Comparison of ENCODE assay signal across 15 mouse cellular contexts in genomic region chr17:25979829-25980738, GRCm38 (mm10). TPM values are rescaled to one million over a fixed set of nuclear protein-coding genes. Genes with fewer than 3 reads are reported as not detected.
DNase-seq lines count a peak whose midpoint lies in the region; ATAC-seq lines count a peak whose summit lies in the region.
"Had no signal": no experiment of that assay in that cellular context is flagged by ENCODE, and none has a peak within 500 bp of the region (broad histone marks: within the 10 kb centered on the region; RNA-seq: fewer than 3 reads in every experiment).

No protein-coding gene starts in this region.

- 85% methylated on average over 5 of the region's 5 CpGs for WGBS in heart, embryonic 12.5 days
- WGBS in intestine, embryonic 16.5 days: 86% methylated on average over 5 of the region's 5 CpGs
- 77% methylated on average over 5 of the region's 5 CpGs for WGBS in liver, embryonic 15.5 days (ENCODE audit: insufficient replicate concordance)
- 96% methylated on average over 5 of the region's 5 CpGs for WGBS in midbrain, embryonic 14.5 days

- ATAC-seq in heart, embryonic 12.5 days (ENCODE audit: insufficient number of reproducible peaks, low FRiP score): no peak
- peak; percentile 76 for ATAC-seq in intestine, embryonic 16.5 days
- peak; percentile 38 for ATAC-seq in liver, embryonic 15.5 days (ENCODE audit: insufficient read depth)
- no peak for ATAC-seq in midbrain, embryonic 14.5 days (ENCODE audit: low FRiP score, low TSS enrichment)
- ATAC-seq: midbrain, embryonic 13.5 days had no signal

- H3K9ac ChIP-seq in heart, embryonic 12.5 days: 0 out of 2 replicates have a peak overlapping the region, but pooled peaks have one; percentile 1
- peak overlapping the region; percentile 39 for H3K9ac ChIP-seq in intestine, embryonic 16.5 days (ENCODE audit: low read depth, low read length)
- H3K9ac ChIP-seq in liver, embryonic 15.5 days: peak overlapping the region; percentile 8; the same call in 1 of the 2 replicates
- H3K9ac ChIP-seq in midbrain, embryonic 14.5 days (replicated peaks; ENCODE audit: low read length): no peak overlapping the region
- H3K9ac ChIP-seq: hindbrain, embryonic 14.5 days; liver, embryonic 14.5 days; midbrain, embryonic 13.5 days; neural tube, embryonic 13.5 days had no signal

- no peaks in the 10 kb centered on the region for H3K9me3 ChIP-seq in heart, embryonic 12.5 days (replicated peaks)
- H3K9me3 ChIP-seq in intestine, embryonic 16.5 days (ENCODE audit: control insufficient read depth, low read length): no peaks in the 10 kb centered on the region
- no peaks in the 10 kb centered on the region for H3K9me3 ChIP-seq in liver, embryonic 15.5 days (replicated peaks)
- no peaks in the 10 kb centered on the region for H3K9me3 ChIP-seq in midbrain, embryonic 14.5 days (ENCODE audit: control insufficient read depth, low read length)
- H3K9me3 ChIP-seq: heart, embryonic 10.5 days; midbrain, embryonic 13.5 days; neural tube, embryonic 13.5 days had no signal

- H3K27ac ChIP-seq in heart, embryonic 12.5 days (ENCODE audit: poor library complexity, severe bottlenecking): no peak overlapping the region
- peak overlapping the region; percentile 89 for H3K27ac ChIP-seq in intestine, embryonic 16.5 days (ENCODE audit: low read length)
- H3K27ac ChIP-seq in liver, embryonic 15.5 days (replicated peaks): no peak overlapping the region
- H3K27ac ChIP-seq in midbrain, embryonic 14.5 days (replicated peaks; ENCODE audit: low read depth, low read length): no peak overlapping the region
- H3K27ac ChIP-seq: heart, embryonic 10.5 days; hindbrain, embryonic 14.5 days; liver, embryonic 14.5 days; midbrain, embryonic 13.5 days; neural tube, embryonic 13.5 days had no signal

- peaks cover 33% of the 10 kb centered on the region for H3K4me1 ChIP-seq in heart, embryonic 12.5 days (replicated peaks)
- peaks cover 30% of the 10 kb centered on the region for H3K4me1 ChIP-seq in intestine, embryonic 16.5 days (ENCODE audit: control insufficient read depth, insufficient read depth, low read length)
- peaks cover 70% of the 10 kb centered on the region for H3K4me1 ChIP-seq in liver, embryonic 15.5 days (replicated peaks)
- peaks cover 15% of the 10 kb centered on the region for H3K4me1 ChIP-seq in midbrain, embryonic 14.5 days (ENCODE audit: control insufficient read depth, insufficient read depth, low read length)

- no peak overlapping the region for H3K4me3 ChIP-seq in heart, embryonic 12.5 days
- H3K4me3 ChIP-seq in intestine, embryonic 16.5 days (ENCODE audit: low read length): 0 out of 2 replicates have a peak overlapping the region, but pooled peaks have one; percentile 8
- H3K4me3 ChIP-seq in liver, embryonic 15.5 days (replicated peaks): no peak overlapping the region
- H3K4me3 ChIP-seq in midbrain, embryonic 14.5 days (replicated peaks; ENCODE audit: low read depth, low read length): no peak overlapping the region
- H3K4me3 ChIP-seq: heart, embryonic 10.5 days; midbrain, embryonic 13.5 days; neural tube, embryonic 13.5 days had no signal

- H3K4me2 ChIP-seq in heart, embryonic 12.5 days: no peak overlapping the region
- H3K4me2 ChIP-seq in intestine, embryonic 16.5 days (ENCODE audit: low read depth, low read length): peak overlapping the region; percentile 34
- no peak overlapping the region for H3K4me2 ChIP-seq in liver, embryonic 15.5 days
- H3K4me2 ChIP-seq in midbrain, embryonic 14.5 days (ENCODE audit: low read length): no peak overlapping the region
- H3K4me2 ChIP-seq: hindbrain, embryonic 14.5 days; midbrain, embryonic 13.5 days; neural tube, embryonic 13.5 days had no signal

- DNase-seq in heart, postnatal 4 days: no peak
- DNase-seq in cerebellum, adult 9-10 months: peak; percentile 46
- no peak for DNase-seq in midbrain, embryonic 14.5 days
- no peak for DNase-seq in ovary, postnatal 14 days (ENCODE audit: low spot score)
- no peak for DNase-seq in gastrocnemius, postnatal 25 days

- no peaks in the 10 kb centered on the region for H3K27me3 ChIP-seq in heart, embryonic 12.5 days (replicated peaks)
- no peaks in the 10 kb centered on the region for H3K27me3 ChIP-seq in intestine, embryonic 16.5 days (replicated peaks; ENCODE audit: control insufficient read depth, insufficient read depth, low read length)
- H3K27me3 ChIP-seq in liver, embryonic 15.5 days: no peaks in the 10 kb centered on the region
- H3K27me3 ChIP-seq in midbrain, embryonic 14.5 days (ENCODE audit: control insufficient read depth, insufficient read depth, low read length): no peaks in the 10 kb centered on the region
- H3K27me3 ChIP-seq: midbrain, embryonic 13.5 days; neural tube, embryonic 13.5 days had no signal

- H3K36me3 ChIP-seq in heart, embryonic 12.5 days: no peaks in the 10 kb centered on the region
- 0 out of 2 replicates have a peak, but pooled peaks cover 2% of the 10 kb centered on the region for H3K36me3 ChIP-seq in intestine, embryonic 16.5 days (ENCODE audit: control insufficient read depth, insufficient read depth, low read length)
- H3K36me3 ChIP-seq in liver, embryonic 15.5 days (replicated peaks): 0 out of 2 replicates have a peak, but pooled peaks cover 3% of the 10 kb centered on the region
- H3K36me3 ChIP-seq in midbrain, embryonic 14.5 days (ENCODE audit: control insufficient read depth, insufficient read depth, low read length): no peaks in the 10 kb centered on the region

RNA-seq across cellular contexts. Expression of gene Capn15, which starts 5.5 kb away (rescaled TPM):
- polyA plus RNA-seq in heart, embryonic 12.5 days (2016; fragmentation: Nextera tagmentation; extraction: Ambion mirVana): 16.9 and 18.0 TPM in 2 replicates
- total RNA-seq in heart, postnatal 4 days (2021): 10 to 100 TPM; 13.0 to 16.7 TPM
- polyA plus RNA-seq in intestine, embryonic 16.5 days (2015; fragmentation: Nextera tagmentation; extraction: Ambion mirVana): 22.3 and 24.5 TPM in 2 replicates
- 9.7 and 11.4 TPM in 2 replicates for polyA plus RNA-seq in liver, embryonic 15.5 days (2015; fragmentation: Nextera tagmentation; extraction: Ambion mirVana)
- 21.1 and 25.7 TPM in 2 replicates for polyA plus RNA-seq in midbrain, embryonic 14.5 days (2014; fragmentation: Nextera tagmentation; extraction: Ambion mirVana)
- total RNA-seq in gastrocnemius, postnatal 25 days (2021): 1 to 10 TPM; 5.6 to 6.8 TPM

RNA-seq across cellular contexts. Expression of gene A930017K11Rik, which starts 27.7 kb away (rescaled TPM):
- polyA plus RNA-seq in heart, embryonic 12.5 days (2016; fragmentation: Nextera tagmentation; extraction: Ambion mirVana): 0.08 and 0.17 TPM in 2 replicates
- total RNA-seq in heart, postnatal 4 days (2021): not detected
- polyA plus RNA-seq in intestine, embryonic 16.5 days (2015; fragmentation: Nextera tagmentation; extraction: Ambion mirVana): 0.21 and 0.22 TPM in 2 replicates
- polyA plus RNA-seq in liver, embryonic 15.5 days (2015; fragmentation: Nextera tagmentation; extraction: Ambion mirVana): 0.23 and 0.37 TPM in 2 replicates
- 3.3 and 5.2 TPM in 2 replicates for polyA plus RNA-seq in midbrain, embryonic 14.5 days (2014; fragmentation: Nextera tagmentation; extraction: Ambion mirVana)
- total RNA-seq in gastrocnemius, postnatal 25 days (2021): not detected
- total RNA-seq: adrenal gland, adult 18-20 months; layer of hippocampus, postnatal 10 days had no signal

RNA-seq across cellular contexts. Expression of gene Nhlrc4, which starts 35.3 kb away (rescaled TPM):
- polyA plus RNA-seq in heart, embryonic 12.5 days (2016; fragmentation: Nextera tagmentation; extraction: Ambion mirVana): 0.36 and 1.2 TPM in 2 replicates
- total RNA-seq in heart, postnatal 4 days (2021): not detected
- 0.73 TPM in 1 of 2 replicates, not detected in the other for polyA plus RNA-seq in intestine, embryonic 16.5 days (2015; fragmentation: Nextera tagmentation; extraction: Ambion mirVana)
- polyA plus RNA-seq in liver, embryonic 15.5 days (2015; fragmentation: Nextera tagmentation; extraction: Ambion mirVana): 6.1 and 6.7 TPM in 2 replicates
- 0.16 and 0.32 TPM in 2 replicates for polyA plus RNA-seq in midbrain, embryonic 14.5 days (2014; fragmentation: Nextera tagmentation; extraction: Ambion mirVana)
- not detected for total RNA-seq in gastrocnemius, postnatal 25 days (2021)
- total RNA-seq: adrenal gland, adult 18-20 months; layer of hippocampus, postnatal 10 days had no signal
- polyA plus RNA-seq: hindbrain, embryonic 14.5 days; midbrain, embryonic 13.5 days; neural tube, embryonic 13.5 days had no signal

RNA-seq across cellular contexts. Expression of gene Pigq, which starts 35.3 kb away (rescaled TPM):
- 69.8 and 72.1 TPM in 2 replicates for polyA plus RNA-seq in heart, embryonic 12.5 days (2016; fragmentation: Nextera tagmentation; extraction: Ambion mirVana)
- 10 to 100 TPM; 86.0 to 89.4 TPM for total RNA-seq in heart, postnatal 4 days (2021)
- polyA plus RNA-seq in intestine, embryonic 16.5 days (2015; fragmentation: Nextera tagmentation; extraction: Ambion mirVana): 57.8 and 59.7 TPM in 2 replicates
- 156 and 174 TPM in 2 replicates for polyA plus RNA-seq in liver, embryonic 15.5 days (2015; fragmentation: Nextera tagmentation; extraction: Ambion mirVana)
- 53.6 and 57.9 TPM in 2 replicates for polyA plus RNA-seq in midbrain, embryonic 14.5 days (2014; fragmentation: Nextera tagmentation; extraction: Ambion mirVana)
- total RNA-seq in gastrocnemius, postnatal 25 days (2021): 10 to 100 TPM; 30.0 to 31.9 TPM

Comparison
In these comparisons a context has a peak if more than half of its experiments do, and no peak if none do; other contexts are left out.
1. ATAC-seq: peak in intestine, embryonic 16.5 days (single experiment) and liver, embryonic 15.5 days (single experiment); none in heart, embryonic 12.5 days (single experiment) and midbrain, embryonic 14.5 days (single experiment).